Mouse (Mus musculus) erythroblast, embryonic 14.5 days (primary cell): Measurements from ENCODE around the gene Mog.

Source experiments
- GATA1 ChIP-seq: IDR thresholded peaks from 2 replicates; pipeline ENCODE4 v1.6.1; 2012; ENCODE audit warnings: low read length, inconsistent platforms, mixed read lengths
- TAL1 ChIP-seq: IDR thresholded peaks from 3 replicates; pipeline ENCODE4 v1.6.1; 2012; ENCODE audit warnings: low read length, inconsistent platforms, mixed read lengths

GRCm38 (mm10) chr17:37003366-37003765 is 19.8 kb downstream of the Mog start:
- TF ChIP-seq GATA1 (no peak), TAL1 (no peak)
